Mouse (Mus musculus) heart, embryonic 16.5 days (tissue): ENCODE results near the gene Ntm. TPM values are rescaled to one million over a fixed set of nuclear protein-coding genes. Genes with fewer than 3 reads are reported as not detected.

Experiments
- ATAC-seq: fragments of 200-750 bp; cut with Nextera tagmentation; replicated peaks from 2 replicates; pipeline ENCODE4 v1.8.0; 2017; ENCODE audit warnings: moderate number of reproducible peaks; ENCODE audit not compliant: insufficient read depth, low FRiP score; ENCODE audit errors: extremely low read depth
- H3K27ac ChIP-seq: fragments of 300-500 bp; sonication (generic); 2 replicates; pipeline ENCODE4 v1.5.1; 2014; ENCODE audit warnings: mild to moderate bottlenecking, low read length, control low read depth, moderate library complexity
- H3K27me3 ChIP-seq: fragments of 300-500 bp; sonication (generic); 2 replicates; pipeline ENCODE4 v1.6.1; 2014; ENCODE audit warnings: low read length, mixed read lengths; ENCODE audit not compliant: control insufficient read depth, insufficient read depth
- H3K36me3 ChIP-seq: fragments of 300-500 bp; sonication (generic); 2 replicates; pipeline ENCODE4 v1.6.1; 2014; ENCODE audit not compliant: control insufficient read depth, insufficient read depth
- H3K4me1 ChIP-seq: fragments of 300-500 bp; sonication (generic); 2 replicates; pipeline ENCODE4 v1.6.1; 2014; ENCODE audit warnings: low read length, mixed read lengths; ENCODE audit not compliant: control insufficient read depth, insufficient read depth
- H3K4me2 ChIP-seq: fragments of 300-500 bp; sonication (generic); 2 replicates; pipeline ENCODE4 v1.6.1; 2014; ENCODE audit warnings: low read depth, mild to moderate bottlenecking, control low read depth, low read length
- H3K4me3 ChIP-seq: fragments of 300-500 bp; sonication (generic); 2 replicates; pipeline ENCODE4 v1.5.1; 2014; ENCODE audit warnings: mild to moderate bottlenecking, control low read depth, low read length
- H3K9ac ChIP-seq: fragments of 300-500 bp; sonication (generic); 2 replicates; pipeline ENCODE4 v1.6.1; 2014; ENCODE audit warnings: low read length, control low read depth
- H3K9me3 ChIP-seq: fragments of 300-500 bp; sonication (generic); replicated peaks from 2 replicates; pipeline ENCODE4 v1.6.1; 2016; ENCODE audit warnings: low read length; ENCODE audit not compliant: control insufficient read depth
- WGBS: fragments of 180-500 bp; shearing (Covaris S2); extraction: QIAGEN DNeasy Blood & Tissue Kit; methylation state at CpG from one replicate; pipeline ENCODE4 v1.1.7; 2014; 5-methylcytosine and 5-hydroxymethylcytosine counted together
- polyA plus RNA-seq: library from polyadenylated mRNA; unstranded; fragments of >200 nt; fragmentation: Nextera tagmentation; extraction: Ambion mirVana; gene quantifications from 2 replicates; pipeline ENCODE4 v1.2.1, GENCODE M21; 2015

Ntm gene
- polyA plus RNA-seq, 1 experiment from 2014 or later, result 23.6 TPM

- H3K4me1 ChIP-seq, result no peaks in the 10 kb centered on the region
- H3K27me3 ChIP-seq, result no peaks in the 10 kb centered on the region
- no peak for ATAC-seq
- H3K27ac ChIP-seq, result no peak overlapping the region
- H3K9ac ChIP-seq, result no peak overlapping the region
- 79% methylated on average over 6 of the region's 6 CpGs for WGBS
- no peaks in the 10 kb centered on the region for H3K36me3 ChIP-seq
- H3K9me3 ChIP-seq, result no peaks in the 10 kb centered on the region
- H3K4me3 ChIP-seq, result no peak overlapping the region
- no peak overlapping the region for H3K4me2 ChIP-seq
Observed at GRCm38 (mm10) chr9:29534773-29535172, 428.2 kb downstream of the Ntm start.

DNA sequence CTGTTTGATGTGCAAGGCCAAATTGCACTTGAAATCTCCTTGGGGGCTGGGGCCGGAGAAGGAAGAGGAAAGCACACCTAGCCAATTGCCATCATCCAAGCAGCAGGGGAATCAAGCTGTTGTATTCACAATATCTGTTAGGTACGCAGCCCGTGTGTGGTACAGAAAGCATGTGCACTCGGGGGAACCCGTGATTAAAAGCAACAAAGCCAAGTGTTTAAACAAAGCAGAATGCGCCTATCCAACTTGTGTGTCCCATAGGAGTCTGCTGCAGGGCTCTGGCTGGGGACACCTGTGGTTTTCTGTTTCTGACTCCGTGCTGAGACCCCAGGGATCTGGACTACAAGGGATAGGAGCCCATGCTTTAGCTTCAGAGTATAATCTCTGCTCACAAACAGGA, 428.6 kb downstream of the Ntm start:
- Histone ChIP-seq H3K36me3 (no peaks in the 10 kb centered on the region), H3K27ac (no peak overlapping the region), H3K4me2 (no peak overlapping the region), H3K9me3 (no peaks in the 10 kb centered on the region), H3K27me3 (no peaks in the 10 kb centered on the region), H3K4me1 (no peaks in the 10 kb centered on the region), H3K4me3 (no peak overlapping the region), H3K9ac (no peak overlapping the region)
- WGBS, result 77% methylated on average over 7 of the region's 7 CpGs
- ATAC-seq, result no peak

DNA sequence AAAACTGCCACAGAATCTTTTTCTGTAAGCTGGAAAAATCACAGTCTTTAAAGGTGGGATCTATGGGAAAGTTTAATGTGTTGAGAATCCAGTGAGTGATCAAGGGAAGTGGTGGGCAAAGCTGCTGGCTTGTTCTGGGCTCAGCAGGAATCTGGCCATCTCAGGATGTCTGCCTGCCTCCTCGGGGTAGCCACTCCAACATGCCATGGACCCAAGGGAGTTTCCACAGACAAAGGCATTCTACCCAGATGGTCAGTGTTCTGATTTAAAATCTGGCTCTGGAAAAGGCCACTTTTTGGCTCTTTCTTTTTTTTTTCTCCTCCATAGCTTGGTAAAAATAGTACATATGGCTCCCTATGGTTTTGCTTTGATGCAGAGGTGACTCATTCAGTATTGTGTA, 429.4 kb downstream of the Ntm start:
- Histone ChIP-seq H3K36me3 (no peaks in the 10 kb centered on the region), H3K27me3 (no peaks in the 10 kb centered on the region), H3K4me2 (no peak overlapping the region), H3K9ac (no peak overlapping the region), H3K4me1 (no peaks in the 10 kb centered on the region), H3K4me3 (no peak overlapping the region), H3K9me3 (no peaks in the 10 kb centered on the region), H3K27ac (no peak overlapping the region)
- WGBS, result 26% methylated on average over 1 of the region's 1 CpGs
- ATAC-seq, result no peak

GRCm38 (mm10) chr9:29531147-29531917, 431.6 kb downstream of the Ntm start:
- 67% methylated on average over 6 of the region's 6 CpGs for WGBS

DNA sequence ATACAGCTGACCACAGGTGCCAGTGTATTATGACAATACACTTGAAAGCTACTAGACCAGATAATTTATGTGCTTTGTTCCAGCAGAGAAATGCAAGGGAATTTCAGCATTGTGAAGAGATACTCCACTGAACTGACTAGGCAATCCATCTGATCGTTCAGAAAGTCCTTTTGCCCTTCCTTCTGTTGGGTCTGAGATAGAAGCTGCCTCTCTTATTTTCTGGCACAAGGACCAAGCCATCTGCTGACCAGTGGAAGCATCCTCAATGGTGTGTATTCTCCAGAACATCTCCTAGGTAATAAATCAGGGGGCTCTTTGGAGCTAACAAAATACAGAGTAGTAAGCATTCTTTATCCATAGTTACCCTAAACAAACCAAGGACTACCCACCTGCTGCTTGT, 438.8 kb downstream of the Ntm start:
- H3K27ac ChIP-seq, result no peak overlapping the region
- H3K4me2 ChIP-seq, result no peak overlapping the region
- H3K36me3 ChIP-seq, result no peaks in the 10 kb centered on the region
- no peaks in the 10 kb centered on the region for H3K4me1 ChIP-seq
- no peak overlapping the region for H3K9ac ChIP-seq
- no peak for ATAC-seq
- H3K4me3 ChIP-seq, result no peak overlapping the region
- no peaks in the 10 kb centered on the region for H3K27me3 ChIP-seq
- H3K9me3 ChIP-seq, result no peaks in the 10 kb centered on the region; the same call in 1 of the 2 replicates
- WGBS, result 56% methylated on average over 1 of the region's 1 CpGs

More at GRCm38 (mm10) chr9:29531147-29531917, 431.6 kb downstream of the Ntm start:
- H3K4me3 ChIP-seq, result no peak overlapping the region
- ATAC-seq, result no peak
- no peaks in the 10 kb centered on the region for H3K4me1 ChIP-seq
- no peaks in the 10 kb centered on the region for H3K9me3 ChIP-seq
- no peaks in the 10 kb centered on the region for H3K36me3 ChIP-seq
- H3K4me2 ChIP-seq, result no peak overlapping the region
- H3K27ac ChIP-seq, result no peak overlapping the region
- H3K9ac ChIP-seq, result no peak overlapping the region
- no peaks in the 10 kb centered on the region for H3K27me3 ChIP-seq

DNA sequence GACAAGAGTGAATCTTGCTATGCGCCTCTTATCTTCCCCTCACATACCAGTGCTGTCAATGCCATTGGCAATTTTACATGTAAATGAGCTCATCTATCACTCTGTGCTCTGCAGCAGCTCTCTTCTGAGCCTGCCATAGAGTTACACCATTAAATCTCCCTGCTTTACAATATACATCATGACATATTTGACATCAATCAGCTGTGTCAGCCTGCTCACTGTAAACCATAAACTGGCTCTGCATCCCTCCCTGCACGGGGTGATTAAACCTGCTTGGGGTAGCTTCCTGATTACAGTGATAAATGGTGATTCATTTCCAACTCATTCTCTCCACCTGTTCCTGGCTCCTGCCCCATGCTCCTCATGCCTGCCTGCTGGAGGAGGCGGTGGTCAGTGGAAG, 439.7 kb downstream of the Ntm start:
- Histone ChIP-seq H3K4me3 (no peak overlapping the region), H3K27ac (no peak overlapping the region), H3K9ac (no peak overlapping the region), H3K36me3 (no peaks in the 10 kb centered on the region), H3K4me1 (no peaks in the 10 kb centered on the region), H3K27me3 (no peaks in the 10 kb centered on the region), H3K4me2 (no peak overlapping the region), H3K9me3 (no peaks in the 10 kb centered on the region; the same call in 1 of the 2 replicates)
- 58% methylated on average over 3 of the region's 3 CpGs for WGBS
- no peak for ATAC-seq

DNA sequence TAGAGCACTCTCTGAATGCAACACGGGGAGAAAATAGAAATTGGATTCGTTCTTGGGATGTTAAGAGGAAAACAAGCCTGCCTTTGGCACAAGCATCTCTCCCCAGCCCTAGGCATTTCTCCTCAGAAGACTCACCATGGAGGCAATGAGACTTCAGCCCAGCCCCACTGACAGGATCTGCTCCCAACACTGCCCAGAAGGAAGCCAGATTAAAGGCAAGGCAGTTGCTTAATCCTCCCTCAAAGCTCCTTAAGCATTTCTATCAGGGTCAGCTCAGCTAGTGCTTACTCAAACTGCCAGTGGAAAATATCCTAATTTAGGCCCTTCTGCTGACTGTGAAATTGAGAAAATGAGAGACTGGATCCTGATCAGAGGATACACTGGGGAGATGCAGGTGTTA, 443.8 kb downstream of the Ntm start:
- 58% methylated on average over 2 of the region's 2 CpGs for WGBS
- no peak overlapping the region for H3K4me3 ChIP-seq
- H3K9ac ChIP-seq, result no peak overlapping the region
- no peaks in the 10 kb centered on the region for H3K4me1 ChIP-seq
- no peaks in the 10 kb centered on the region for H3K27me3 ChIP-seq
- ATAC-seq, result no peak
- no peak overlapping the region for H3K4me2 ChIP-seq
- H3K27ac ChIP-seq, result no peak overlapping the region
- H3K36me3 ChIP-seq, result no peaks in the 10 kb centered on the region
- H3K9me3 ChIP-seq, result no peaks in the 10 kb centered on the region

DNA sequence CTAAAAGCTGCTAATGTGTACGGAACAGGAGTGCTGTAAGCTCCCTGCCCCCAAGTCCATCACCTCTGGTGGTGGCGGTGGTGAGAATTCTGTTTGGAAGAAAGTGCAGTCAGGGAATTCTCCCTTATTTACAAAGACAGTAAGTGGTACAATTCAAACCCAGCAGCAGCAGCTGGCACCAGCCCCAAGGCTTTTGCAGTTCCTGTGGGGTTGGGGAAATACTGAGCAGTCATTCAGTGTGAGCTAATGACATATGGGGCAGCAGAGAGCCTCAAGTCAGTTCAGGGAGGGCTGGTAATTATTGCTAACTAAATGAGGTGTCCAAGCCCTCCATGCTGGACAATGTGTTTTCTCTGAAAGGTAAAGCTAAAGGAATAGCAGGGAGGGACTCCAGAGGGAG, 446.3 kb downstream of the Ntm start:
- no peaks in the 10 kb centered on the region for H3K4me1 ChIP-seq
- ATAC-seq, result no peak
- H3K4me2 ChIP-seq, result no peak overlapping the region
- H3K9ac ChIP-seq, result no peak overlapping the region
- no peaks in the 10 kb centered on the region for H3K9me3 ChIP-seq
- no peak overlapping the region for H3K27ac ChIP-seq
- H3K4me3 ChIP-seq, result no peak overlapping the region
- no peaks in the 10 kb centered on the region for H3K27me3 ChIP-seq
- H3K36me3 ChIP-seq, result no peaks in the 10 kb centered on the region
- 64% methylated on average over 2 of the region's 2 CpGs for WGBS

DNA sequence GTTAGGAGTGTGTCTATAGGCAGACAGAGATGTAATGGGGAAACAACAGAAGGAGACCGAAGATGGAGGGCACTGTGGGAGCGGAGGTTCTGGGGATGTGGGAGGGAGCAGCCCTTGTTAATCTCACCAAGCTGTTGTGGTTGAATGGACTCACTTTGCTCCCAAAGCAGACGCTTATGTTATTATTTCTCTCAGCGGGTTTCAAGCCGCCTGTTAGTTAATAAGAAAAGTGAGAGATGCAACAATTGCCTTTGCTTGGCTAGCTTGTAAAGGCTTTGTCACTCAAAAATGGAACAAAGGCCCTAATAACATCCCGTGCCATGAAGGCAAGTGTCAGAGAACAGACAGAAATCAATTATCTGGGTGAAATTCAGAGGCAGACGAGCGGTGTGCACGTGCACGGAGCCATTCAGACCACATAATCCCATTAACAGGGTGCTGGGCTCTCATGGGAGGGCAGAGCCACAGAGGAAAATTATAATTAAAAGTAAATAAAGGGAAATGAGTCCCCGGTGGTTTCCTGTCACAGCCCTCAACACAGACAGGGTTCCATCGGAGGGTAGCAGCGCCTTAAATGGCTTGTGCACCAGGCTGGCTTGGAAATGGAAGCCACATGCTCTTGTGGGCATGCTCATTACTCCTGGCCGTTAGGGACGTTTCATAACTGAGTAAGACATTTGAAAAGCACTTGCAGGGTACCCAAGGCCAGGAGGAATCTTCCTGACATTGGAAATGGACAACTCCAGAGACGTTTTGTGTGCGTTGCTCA, 448.2 kb downstream of the Ntm start:
- 84% methylated on average over 17 of the region's 17 CpGs for WGBS
- Histone ChIP-seq H3K27me3 (no peaks in the 10 kb centered on the region), H3K4me1 (no peaks in the 10 kb centered on the region), H3K27ac (no peak overlapping the region), H3K4me2 (no peak overlapping the region), H3K9me3 (no peaks in the 10 kb centered on the region), H3K9ac (no peak overlapping the region), H3K4me3 (no peak overlapping the region), H3K36me3 (no peaks in the 10 kb centered on the region)
- no peak for ATAC-seq
